Mouse (Mus musculus): ENCODE results near the gene Scimp.
"Not testable (repeated sequence)": the region's sequence is repeated elsewhere in the genome, so short reads cannot be mapped to it uniquely, and the experiment has no call there.

Gene Scimp

DNA sequence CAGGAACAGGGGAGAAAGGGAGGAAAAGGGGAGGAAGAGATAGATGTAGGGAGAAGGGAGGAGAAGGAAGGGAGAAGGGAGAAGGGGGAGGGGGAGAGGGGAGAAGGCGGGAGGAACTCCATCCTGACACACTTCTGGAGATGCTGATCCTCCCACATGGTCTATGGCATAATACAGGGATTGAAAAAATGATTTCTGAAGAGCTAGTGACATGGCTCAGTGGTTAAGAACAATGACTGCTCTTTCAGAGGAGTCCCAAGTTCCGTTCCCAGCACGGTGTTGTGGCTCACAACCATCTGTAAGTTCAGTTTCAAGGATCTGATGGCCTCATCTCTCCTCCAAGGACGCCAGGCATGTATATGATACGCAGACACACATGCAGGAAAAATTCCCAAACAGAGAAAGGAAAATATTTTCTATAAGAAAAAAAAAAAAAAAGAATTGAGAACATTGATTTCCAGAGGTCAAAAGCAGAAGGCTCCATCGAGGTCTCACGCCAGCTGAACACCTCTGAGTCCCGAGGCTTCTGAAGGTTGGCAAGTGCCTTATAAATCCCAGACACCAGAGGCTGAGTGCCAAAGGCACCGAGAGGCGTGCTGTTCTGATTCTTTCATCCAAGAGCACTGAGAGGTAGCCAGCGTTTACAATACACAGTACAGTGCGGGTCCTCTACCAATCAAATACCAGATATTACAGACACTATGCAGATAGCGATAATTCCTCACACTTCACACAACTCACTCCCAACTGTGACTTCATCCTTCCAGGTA is 730 bp downstream of the Scimp start:
- DNase-seq (ENCODE audit: low read depth, low spot score) = no peak

DNA sequence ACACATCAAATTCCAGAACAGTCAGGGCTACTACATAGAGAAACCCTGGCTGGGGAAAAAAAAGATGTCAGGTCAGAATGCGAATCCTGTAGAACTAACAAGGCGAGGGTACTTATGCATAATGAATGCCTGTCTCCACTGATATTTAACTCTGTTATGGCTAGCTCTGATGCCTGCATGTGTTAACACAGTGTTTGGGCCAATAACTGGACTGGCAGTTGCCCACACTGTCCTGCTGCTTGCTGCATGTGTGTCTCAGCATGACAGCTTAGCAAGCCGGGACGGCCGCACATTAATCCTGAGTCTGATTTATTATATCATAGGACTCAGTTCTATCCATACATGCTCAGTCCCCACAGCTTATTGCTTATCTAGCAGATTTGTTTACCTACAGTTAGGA is 1.3 kb downstream of the Scimp start:
- DNase-seq (ENCODE audit: low read depth, low spot score) = no peak

DNA sequence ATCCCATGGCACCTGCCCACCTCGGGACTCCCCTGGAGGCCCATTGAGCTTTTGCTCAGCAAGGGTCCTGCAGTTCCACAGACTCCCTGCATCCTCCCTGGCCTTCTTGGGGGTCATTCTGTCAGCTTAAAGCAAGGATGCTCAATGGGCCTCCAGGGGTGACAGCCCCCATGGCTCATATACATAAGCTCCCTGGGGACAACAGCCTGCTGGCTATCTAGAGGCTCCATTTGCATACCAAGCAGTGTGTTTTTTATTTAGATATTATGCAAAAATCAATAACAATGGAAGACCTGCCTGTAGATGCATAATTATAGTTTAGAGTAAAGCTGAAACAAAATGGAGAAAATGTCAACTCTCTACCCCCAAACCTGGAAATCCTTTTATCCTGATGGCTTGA is 3.4 kb downstream of the Scimp start:
- DNase-seq (ENCODE audit: low read depth, low spot score) = no peak

DNA sequence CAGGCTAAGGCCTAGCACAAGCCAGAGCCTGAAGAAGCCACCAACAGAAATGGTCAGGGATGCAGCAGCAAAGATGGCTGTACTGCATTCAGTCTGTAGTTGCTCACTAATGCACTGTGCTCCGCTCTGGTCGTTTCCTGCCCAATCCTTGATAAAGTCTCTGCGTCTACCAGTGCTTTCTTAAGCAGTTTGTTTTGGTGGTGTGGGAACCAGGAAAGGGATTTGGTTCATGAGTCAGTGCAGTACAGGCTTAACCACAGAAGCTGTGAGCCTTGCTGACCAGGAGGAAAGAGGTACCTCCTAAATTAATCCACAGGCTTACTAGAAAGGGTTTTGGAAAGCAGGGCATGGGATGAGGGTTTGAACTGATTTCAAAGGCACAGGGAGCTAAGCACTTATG is 4.3 kb downstream of the Scimp start:
- DNase-seq (ENCODE audit: low read depth, low spot score) = no peak

DNA sequence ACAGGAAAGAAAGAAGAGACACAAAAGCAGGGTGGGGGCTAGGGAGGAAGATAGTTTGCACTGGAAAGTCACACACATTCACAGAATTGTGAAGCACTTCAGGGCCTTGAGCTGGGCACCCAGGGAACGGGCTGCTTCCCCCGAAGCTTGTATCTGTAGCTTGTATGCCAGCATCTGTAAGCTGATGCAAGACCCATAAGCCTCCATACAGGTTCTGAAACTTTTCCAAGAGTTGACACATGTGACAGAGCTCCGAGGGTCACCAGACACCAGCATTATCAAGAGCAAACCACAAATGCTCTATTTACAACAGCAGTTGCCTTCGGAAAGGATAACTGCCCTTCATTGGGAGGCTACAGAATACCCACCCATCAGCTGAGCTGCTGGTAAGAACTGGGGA is 4.8 kb downstream of the Scimp start:
- DNase-seq (ENCODE audit: low read depth, low spot score) = no peak

DNA sequence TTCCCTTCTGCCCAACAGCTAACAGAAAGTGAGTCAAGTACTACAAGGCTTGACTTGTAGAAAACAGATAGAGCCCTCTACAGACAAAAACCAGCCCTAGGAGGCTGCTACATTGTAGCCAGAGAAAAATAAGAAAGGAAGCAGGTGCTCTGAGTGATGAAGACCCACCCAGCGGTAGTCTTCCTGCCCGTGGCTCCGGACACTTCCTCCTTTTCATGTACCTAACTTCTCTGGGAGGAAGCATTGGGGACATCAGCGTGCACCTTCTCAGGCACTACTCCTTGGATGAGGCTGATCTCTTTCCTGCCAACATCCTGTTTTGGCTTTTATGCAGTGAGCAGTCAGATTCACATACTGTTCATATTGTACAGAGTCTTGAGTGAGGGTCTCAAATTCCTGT is 5.7 kb downstream of the Scimp start:
- DNase-seq (ENCODE audit: low read depth, low spot score) = no peak

DNA sequence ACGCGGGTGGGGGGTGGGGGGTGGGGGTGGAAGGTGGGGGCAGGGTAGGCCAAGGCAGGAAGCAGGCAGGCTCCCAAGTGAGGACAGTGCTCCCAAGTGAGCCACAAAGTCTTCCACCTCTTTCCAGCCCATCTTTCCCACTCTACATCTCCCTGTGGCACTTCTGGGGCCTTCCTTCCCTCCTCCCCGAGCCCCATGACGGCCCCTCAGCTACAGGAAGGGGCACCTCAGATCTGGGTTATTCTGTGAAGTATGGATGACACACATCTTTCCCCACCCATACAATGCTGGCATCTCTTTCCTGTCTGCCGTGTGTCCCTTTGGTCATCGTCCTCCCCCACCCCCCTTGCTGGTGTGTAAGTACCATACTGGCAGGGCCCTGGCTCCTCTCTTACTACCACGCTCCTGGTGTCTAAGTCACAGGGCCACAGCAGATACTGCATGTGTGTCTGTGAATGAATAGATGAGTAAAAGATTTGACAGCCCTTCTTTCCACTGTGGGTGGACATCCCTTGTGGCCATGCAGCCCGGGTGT is 6.7 kb downstream of the Scimp start:
- no peak for DNase-seq (ENCODE audit: low read depth, low spot score)

DNA sequence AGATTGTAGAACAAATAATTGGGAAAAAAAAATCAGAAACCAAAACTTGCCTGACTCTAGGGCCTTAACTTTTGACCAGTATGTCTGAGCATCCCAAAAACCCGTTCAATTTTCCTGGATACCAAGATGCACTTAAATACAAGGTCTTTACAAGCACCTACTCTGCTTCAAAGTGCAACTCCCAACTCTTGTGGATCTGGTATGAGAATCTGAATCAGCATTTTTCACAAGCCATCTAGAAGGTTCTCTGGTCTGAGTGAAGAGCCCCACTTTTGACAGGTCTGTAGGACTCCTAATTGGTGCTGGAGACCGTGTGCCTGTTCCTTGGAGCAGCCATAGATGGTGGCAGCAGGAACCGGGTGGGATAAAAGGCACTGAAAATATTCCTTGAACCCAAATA is 8.0 kb downstream of the Scimp start:
- no peak for DNase-seq (ENCODE audit: low read depth, low spot score)

DNA sequence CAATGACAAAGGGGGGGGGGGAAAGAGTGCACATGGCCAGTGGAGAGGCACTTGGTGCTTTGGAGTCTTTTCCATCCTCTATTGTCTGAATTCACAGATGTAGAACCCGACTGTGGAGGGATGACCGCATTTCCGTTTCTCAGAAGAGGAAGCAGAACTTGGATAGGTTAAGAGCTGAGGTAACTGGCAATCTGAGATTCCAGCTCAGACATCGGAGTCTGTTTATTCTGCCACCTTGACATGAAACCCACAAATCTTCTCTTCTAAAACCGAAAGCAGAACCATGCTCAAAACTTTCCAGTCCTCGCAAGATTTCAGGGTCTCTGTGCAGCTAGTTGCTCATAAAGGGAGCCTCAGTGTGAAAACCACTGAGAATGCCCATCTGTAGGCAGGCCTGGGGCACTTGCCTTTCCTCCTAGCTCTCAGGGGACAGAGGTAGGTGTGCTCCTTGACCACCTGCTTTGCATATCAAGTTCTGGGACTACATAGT is 8.6 kb downstream of the Scimp start:
- no peak for DNase-seq (ENCODE audit: low read depth, low spot score)

DNA sequence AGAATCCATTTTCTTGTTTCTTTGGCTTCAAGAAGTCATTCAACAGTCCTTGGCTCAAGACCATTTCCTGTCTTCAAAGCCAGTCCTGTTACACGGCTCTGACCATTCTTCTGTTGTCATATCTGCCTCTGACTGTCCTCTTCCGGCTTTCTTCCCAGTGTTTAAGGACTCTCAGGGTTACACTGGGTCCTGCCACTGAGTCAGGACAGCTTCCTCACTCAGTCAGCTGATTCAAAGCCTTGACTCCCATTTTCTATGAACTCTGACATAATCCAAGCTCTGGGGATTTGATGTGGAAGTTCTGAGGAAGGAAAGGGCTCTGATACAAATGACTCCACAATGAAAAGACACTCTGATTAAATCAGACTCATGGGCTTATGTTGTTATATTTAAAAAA is 9.5 kb downstream of the Scimp start:
- DNase-seq (ENCODE audit: low read depth, low spot score) = no peak

DNA sequence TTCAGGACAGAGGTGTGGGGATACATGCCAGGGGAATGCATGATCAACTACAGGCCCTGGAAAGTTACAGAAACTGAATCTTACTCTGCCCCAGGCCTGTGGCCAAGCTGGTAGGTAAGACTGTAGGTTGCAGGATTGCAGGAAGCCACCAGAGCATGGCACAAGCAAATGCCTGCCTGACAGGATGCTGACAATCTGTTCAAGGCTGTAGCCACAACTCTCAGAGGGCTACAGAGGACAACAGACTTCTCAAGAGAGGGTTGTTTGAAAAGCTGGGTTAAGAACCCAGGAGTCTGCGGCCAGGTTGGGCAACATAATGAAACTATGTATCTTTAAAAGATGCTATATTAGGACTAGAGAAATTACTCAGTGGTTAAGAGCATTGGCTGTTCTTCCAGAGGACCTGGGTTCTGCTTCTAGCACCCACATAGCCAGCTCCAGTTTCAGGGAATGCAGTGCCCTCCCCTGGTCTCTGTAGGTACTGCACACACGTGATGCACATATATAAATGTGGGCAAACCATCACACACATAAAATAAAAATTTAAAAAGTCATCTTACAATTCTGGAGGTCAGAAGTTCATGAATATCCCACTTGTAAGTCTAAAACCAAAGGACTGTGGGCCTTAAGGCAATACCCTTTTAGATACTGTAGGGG is 10.1 kb downstream of the Scimp start:
- no peak for DNase-seq (ENCODE audit: low read depth, low spot score)

DNA sequence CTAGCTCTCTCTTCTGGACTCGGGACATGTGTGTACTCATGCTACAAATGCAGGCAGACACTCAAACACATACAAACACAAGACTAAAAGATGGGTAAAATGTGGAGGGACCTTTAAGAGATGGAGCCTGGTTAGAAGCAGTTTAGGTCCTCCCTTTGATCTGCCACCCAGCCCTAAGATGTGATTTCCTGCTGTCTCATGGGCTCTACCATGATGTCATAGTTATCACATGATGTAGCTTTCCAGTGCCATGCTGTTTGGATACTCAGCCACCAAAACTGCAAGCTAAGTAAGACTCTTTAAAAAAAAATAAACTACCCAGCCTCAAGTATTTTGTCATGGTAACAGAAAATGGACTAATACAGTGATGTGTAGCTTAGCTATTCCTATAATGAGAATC is 20.0 kb downstream of the Scimp start:
- DNase-seq (ENCODE audit: low read depth, low spot score) = no peak

DNA sequence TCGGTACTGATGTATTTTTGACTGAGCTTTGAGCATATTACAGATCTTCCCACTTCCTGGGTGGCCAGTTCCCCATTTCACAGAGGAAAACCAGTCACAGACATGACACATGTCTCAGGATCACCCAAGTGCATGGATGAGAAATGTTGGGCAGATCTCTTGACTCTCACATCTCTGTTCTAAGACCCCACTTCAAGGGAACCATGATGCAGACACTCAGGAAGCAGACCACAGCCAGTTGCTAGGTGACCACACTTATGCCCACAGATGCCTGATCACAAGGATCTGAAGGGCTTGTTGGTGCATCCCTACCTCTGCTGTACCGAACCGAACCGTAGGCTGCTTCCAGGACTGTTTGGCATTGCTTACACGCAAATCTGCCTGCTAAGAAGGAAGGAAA is 20.7 kb downstream of the Scimp start:
- no peak for DNase-seq (ENCODE audit: low read depth, low spot score)

DNA sequence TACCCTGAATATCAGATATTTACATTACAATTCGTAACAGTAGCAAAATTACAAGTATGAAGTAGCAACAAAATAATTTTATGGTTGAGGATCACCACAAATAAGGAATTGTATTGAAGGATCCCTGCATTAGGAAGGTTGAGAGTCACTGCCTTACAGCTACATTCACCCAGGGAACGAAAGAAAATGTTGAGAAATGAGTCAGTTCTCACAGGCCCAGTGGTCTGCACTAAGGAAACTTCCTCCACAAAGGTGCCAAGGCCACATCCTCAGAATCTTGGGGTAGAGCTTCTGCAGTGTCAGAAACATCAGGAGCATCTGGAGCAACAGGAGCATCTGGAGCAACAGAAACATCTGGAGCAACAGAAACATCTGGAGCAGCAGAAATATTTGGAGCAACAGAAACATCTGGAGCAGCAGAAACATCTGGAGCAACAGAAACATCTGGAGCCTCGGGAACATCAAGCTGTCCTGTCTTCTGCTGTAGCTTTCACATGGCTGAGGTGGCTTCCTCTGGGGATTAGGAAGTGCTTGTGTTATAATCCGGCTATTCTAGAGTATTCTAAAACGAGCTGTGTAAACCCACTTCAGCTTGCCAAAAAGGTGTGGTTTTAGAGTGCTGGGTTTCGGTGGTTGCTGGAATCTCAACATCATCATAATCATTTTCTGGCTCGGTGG is 21.4 kb downstream of the Scimp start:
- DNase-seq (ENCODE audit: low read depth, low spot score) = no peak

DNA sequence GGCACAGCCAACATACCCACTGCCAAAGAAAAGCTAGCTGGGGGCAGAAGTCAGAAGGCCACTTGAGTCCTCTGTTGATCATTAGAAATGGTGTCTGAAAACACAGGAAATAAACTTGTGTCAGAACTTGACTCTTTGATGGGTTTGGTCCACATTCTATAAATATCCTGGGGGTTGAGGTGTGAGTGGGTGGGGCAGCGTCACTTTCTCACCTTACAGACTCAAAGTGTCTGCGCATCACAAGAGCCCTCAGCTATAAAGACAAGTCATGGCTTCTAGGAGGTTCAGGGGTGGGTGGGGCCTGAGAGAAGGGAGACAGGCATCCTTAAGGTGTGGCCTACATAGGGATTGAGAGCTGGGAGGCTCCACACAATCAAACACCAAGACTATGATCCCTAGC is 22.0 kb downstream of the Scimp start:
- DNase-seq (ENCODE audit: low read depth, low spot score) = no peak

DNA sequence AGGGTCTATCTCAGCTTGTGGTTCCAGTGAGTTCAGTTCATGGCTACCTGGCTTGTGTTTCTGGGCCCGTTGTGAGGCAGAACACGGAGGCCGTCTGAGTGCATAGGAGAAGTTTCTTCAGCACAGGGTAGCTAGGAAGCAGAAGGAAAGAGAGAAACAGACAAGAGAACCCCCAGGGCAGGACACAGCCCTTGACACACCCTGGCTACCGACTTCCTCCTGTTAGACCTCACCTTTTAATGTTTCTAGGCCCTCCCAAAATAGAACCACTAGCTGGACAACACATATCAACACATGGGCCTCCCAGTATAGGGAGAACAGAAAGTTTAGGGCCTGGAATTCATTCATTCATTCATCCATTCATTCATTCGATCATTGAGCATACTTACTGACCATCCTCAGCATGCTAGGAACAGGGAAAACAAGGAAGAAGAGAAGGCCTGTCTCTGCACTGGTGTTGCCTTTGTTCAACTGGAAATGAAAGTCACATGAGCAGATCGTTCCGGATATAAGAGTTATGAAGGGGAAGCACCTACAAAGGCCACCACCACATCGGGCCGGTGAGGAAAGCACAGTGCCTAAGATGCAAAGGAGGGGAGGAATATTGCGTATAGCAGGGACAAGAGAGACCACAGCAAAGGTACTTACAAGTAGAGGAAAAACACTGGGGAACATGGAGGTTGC is 23.3 kb downstream of the Scimp start:
- no peak for DNase-seq (ENCODE audit: low read depth, low spot score)

DNA sequence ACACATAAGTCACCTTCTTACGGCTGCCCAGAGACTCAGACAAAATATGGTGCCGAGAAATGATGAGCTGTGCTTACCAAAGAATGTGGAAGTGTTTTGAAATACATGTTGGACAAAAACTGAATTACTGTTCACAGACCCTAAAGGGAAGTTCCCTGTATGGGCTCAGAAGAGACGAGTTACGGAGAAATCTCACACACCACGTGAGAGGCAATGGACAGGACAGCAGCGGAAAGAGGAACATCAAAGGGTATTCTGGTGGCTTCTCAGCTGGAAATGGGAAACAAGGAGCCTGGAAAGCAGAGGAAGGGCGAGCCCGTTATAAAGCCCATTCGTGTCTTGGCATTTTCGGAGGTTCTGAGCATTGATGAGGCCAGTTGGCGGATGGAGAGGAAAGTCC is 25.3 kb downstream of the Scimp start:
- no peak for DNase-seq (ENCODE audit: low read depth, low spot score)

DNA sequence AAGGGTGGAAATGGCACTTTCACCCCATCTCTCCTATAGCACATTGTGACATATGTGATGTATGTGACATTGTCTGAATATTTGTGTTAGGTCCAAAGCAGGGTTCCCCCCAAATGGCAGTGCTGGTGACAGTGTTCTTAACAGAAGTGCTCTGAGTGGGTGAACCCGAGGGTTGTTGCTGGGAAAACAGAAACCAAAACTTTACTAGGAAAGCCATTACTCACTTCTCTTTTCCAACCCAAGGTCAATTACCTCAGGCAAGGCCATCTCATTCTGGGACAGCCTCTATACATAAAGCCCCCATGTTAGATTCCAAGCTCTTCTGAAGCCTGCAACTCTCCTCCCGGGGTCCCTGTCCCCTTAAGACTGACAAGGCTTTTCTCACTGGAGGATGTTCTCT is 26.5 kb downstream of the Scimp start:
- DNase-seq (ENCODE audit: low read depth, low spot score) = no peak

DNA sequence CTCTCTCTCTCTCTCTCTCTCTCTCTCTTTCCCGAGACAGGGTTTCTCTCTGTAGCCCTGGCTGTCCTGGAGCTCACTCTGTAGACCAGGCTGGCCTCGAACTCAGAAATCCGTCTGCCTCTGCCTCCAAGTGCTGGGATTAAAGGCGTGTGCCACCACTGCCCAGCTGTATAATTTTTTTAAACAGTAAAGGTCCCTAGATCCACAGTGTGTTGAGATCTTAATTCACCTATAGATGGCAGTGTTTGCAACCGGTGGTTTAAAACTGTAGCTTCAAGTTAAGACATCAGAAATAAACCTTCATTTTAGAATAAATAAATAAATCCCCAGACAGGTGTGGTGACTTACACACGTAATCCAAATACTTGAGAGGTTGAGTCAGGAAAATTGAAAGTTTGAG is 34.3 kb downstream of the Scimp start:
- not testable (repeated sequence) for DNase-seq (ENCODE audit: low read depth, low spot score)

DNA sequence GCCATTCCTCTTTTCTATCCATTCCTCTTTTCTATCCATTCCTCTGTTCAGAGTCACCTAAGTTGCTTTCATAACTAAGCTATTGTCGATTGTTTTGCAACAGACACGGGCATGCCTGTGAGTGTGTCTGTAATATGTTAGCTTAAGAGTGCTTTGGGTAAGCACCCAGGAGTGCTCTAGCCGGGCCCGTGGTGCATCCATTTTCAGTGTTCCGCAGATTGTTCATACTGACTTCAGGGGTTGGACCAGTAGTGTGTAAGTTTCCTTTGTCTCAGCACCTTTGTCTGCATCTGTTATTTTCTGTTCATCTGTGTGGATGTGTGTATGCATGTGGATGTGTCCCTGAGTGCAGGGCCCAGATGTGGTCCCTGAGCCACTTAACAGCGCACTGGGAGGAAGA is 34.8 kb downstream of the Scimp start:
- no peak for DNase-seq (ENCODE audit: low read depth, low spot score)

DNA sequence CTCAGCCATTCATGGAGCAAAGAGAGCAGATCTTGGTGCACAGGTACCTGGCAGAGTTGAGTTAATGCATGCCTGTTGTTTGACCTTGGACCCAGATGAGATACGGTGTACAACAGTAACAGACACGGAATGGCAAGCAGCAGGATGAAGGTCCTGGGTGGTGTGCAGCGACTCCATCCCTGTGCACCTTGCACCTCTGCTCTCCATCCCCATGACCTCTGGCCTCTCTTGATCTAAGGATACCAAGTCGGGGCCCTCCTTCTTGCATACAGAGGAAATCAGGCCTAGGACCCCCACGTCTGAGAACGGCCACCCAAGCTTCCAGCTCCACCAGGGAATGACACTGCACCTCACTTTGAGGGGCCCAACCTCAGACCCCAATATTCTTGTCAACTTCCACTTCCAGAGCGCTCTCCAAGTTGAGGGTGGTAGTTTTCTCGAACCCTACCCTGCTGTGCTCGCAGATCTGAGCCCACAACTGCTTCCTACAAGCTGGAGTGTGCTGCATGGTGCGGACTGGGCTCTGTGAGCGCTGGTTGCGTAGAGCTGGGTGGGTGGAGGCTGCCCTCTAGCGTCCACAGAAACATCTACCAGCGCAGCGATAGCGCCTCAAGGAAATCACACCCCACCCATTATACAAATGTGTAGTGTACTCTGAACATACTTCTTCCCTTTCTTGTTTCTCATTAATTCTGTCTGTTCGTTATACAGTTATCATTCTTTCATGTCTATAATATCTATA is 35.4 kb downstream of the Scimp start:
- DNase-seq (ENCODE audit: low read depth, low spot score) = no peak

All from c-Kit-negative CD71-positive TER-119-positive erythroid progenitor cells, embryonic 14.5 days (primary cell).